In genomic region chr7:80845621-80846279, GRCm38 (mm10) we compare ENCODE assay signal across 11 mouse cellular contexts. TPM values are rescaled to one million over a fixed set of nuclear protein-coding genes. Genes with fewer than 3 reads are reported as not detected.
A peak's percentile ranks its signal among the peaks of the same experiment; 100 is the strongest.
DNase-seq lines count a peak whose midpoint lies in the region; ATAC-seq and TF ChIP-seq lines count a peak whose summit lies in the region.
"Had no signal": no experiment of that assay in that cellular context is flagged by ENCODE, and none has a peak within 500 bp of the region (broad histone marks: within the 10 kb centered on the region; RNA-seq: fewer than 3 reads in every experiment).

No protein-coding gene starts in this region.

- no peak for TF ChIP-seq EP300 in heart, adult 2 months (IDR thresholded peaks at IDR 0.05; ENCODE audit: insufficient read depth, low read depth, low read length)
- TF ChIP-seq EP300 in lung, postnatal 0 days (IDR thresholded peaks at IDR 0.05): no peak
- no peak for TF ChIP-seq EP300 in stomach, postnatal 0 days (optimal IDR thresholded peaks at IDR 0.05)

- H3K9me3 ChIP-seq in heart, embryonic 11.5 days (replicated peaks; ENCODE audit: control insufficient read depth, low read length): no peaks in the 10 kb centered on the region
- H3K9me3 ChIP-seq in lung, postnatal 0 days (ENCODE audit: low read length): no peaks in the 10 kb centered on the region
- no peaks in the 10 kb centered on the region for H3K9me3 ChIP-seq in stomach, postnatal 0 days (ENCODE audit: control insufficient read depth, low read length)
- H3K9me3 ChIP-seq: midbrain, embryonic 15.5 days; neural tube, embryonic 13.5 days had no signal

- H3K27ac ChIP-seq in heart, adult 2 months: no peak overlapping the region
- H3K27ac ChIP-seq in heart, embryonic 11.5 days (ENCODE audit: low read depth, low read length): no peak overlapping the region
- H3K27ac ChIP-seq in spleen, adult 2 months (ENCODE audit: insufficient read depth, low read length): peak overlapping the region; percentile 50; the same call in 1 of the 2 replicates
- H3K27ac ChIP-seq in lung, postnatal 0 days (ENCODE audit: low read length): no peak overlapping the region
- H3K27ac ChIP-seq in stomach, postnatal 0 days (replicated peaks): no peak overlapping the region
- H3K27ac ChIP-seq: midbrain, embryonic 15.5 days; neural tube, embryonic 13.5 days had no signal

- H3K4me2 ChIP-seq in heart, embryonic 11.5 days: no peak overlapping the region
- no peak overlapping the region for H3K4me2 ChIP-seq in lung, postnatal 0 days (replicated peaks; ENCODE audit: low read depth, low read length)
- no peak overlapping the region for H3K4me2 ChIP-seq in stomach, postnatal 0 days (replicated peaks; ENCODE audit: low read depth)
- H3K4me2 ChIP-seq: midbrain, embryonic 15.5 days; neural tube, embryonic 13.5 days had no signal

- H3K4me1 ChIP-seq in heart, adult 2 months (ENCODE audit: control insufficient read depth, insufficient read depth, low read length): peaks cover 3% of the 10 kb centered on the region
- peaks cover 6% of the 10 kb centered on the region for H3K4me1 ChIP-seq in heart, embryonic 11.5 days (ENCODE audit: control insufficient read depth, insufficient read depth, low read length)
- H3K4me1 ChIP-seq in spleen, adult 2 months (ENCODE audit: control insufficient read depth, insufficient read depth, insufficient read length): no peaks in the 10 kb centered on the region
- H3K4me1 ChIP-seq in lung, postnatal 0 days (ENCODE audit: insufficient read depth, low read depth, low read length): 0 out of 2 replicates have a peak, but pooled peaks cover 2% of the 10 kb centered on the region
- 0 out of 2 replicates have a peak, but pooled peaks cover 1% of the 10 kb centered on the region for H3K4me1 ChIP-seq in stomach, postnatal 0 days (replicated peaks; ENCODE audit: control insufficient read depth, insufficient read depth)
- H3K4me1 ChIP-seq: midbrain, embryonic 15.5 days; neural tube, embryonic 13.5 days had no signal

- peak in 1 of 2 experiments; percentile 58 for DNase-seq in heart, adult 2 months
- no peak for DNase-seq in spleen, adult 2 months (ENCODE audit: low read depth in 1 of 2, low spot score in 2 of 2)
- no peak for DNase-seq in spleen, adult 12 weeks (ENCODE audit: low spot score)
- DNase-seq in lung, postnatal 0 days (ENCODE audit: low spot score): peak; percentile 40
- DNase-seq in stomach, postnatal 0 days (ENCODE audit: low spot score): no peak
- DNase-seq in thymus, postnatal 14 days: no peak
- no peak for DNase-seq in urinary bladder, postnatal 36 days (ENCODE audit: low spot score in 2 of 2)
- DNase-seq: cerebellum, postnatal 10 days had no signal

- TF ChIP-seq POLR2A in heart, adult 2 months (IDR thresholded peaks at IDR 0.05; ENCODE audit: insufficient read depth, low read depth, low read length): 0 out of 2 replicates have a peak, but pooled peaks have one; percentile 14
- no peak for TF ChIP-seq POLR2A in spleen, adult 2 months (IDR thresholded peaks at IDR 0.05; ENCODE audit: low read depth, low read length)

- TF ChIP-seq CTCF in heart, adult 2 months (IDR thresholded peaks at IDR 0.05): no peak
- TF ChIP-seq CTCF in spleen, adult 2 months (IDR thresholded peaks at IDR 0.05; ENCODE audit: extremely low read depth, insufficient read depth, insufficient read length, insufficient replicate concordance): no peak
- TF ChIP-seq CTCF in lung, postnatal 0 days (IDR thresholded peaks at IDR 0.05): no peak
- TF ChIP-seq CTCF in stomach, postnatal 0 days (IDR thresholded peaks at IDR 0.05; ENCODE audit: low read depth): no peak

- no peak for ATAC-seq in heart, embryonic 11.5 days (replicated peaks; ENCODE audit: insufficient number of reproducible peaks, low FRiP score, low TSS enrichment)
- ATAC-seq in lung, postnatal 0 days: no peak
- ATAC-seq in stomach, postnatal 0 days (ENCODE audit: low FRiP score, low TSS enrichment): no peak
- ATAC-seq: midbrain, embryonic 15.5 days had no signal

- H3K27me3 ChIP-seq in heart, adult 2 months (ENCODE audit: control insufficient read depth, insufficient read depth, low read length): no peaks in the 10 kb centered on the region
- no peaks in the 10 kb centered on the region for H3K27me3 ChIP-seq in heart, embryonic 11.5 days (ENCODE audit: control insufficient read depth, insufficient read depth, low read length)
- no peaks in the 10 kb centered on the region for H3K27me3 ChIP-seq in spleen, adult 2 months (ENCODE audit: control insufficient read depth, insufficient read depth, low read length)
- no peaks in the 10 kb centered on the region for H3K27me3 ChIP-seq in lung, postnatal 0 days (replicated peaks; ENCODE audit: insufficient read depth, low read length)
- no peaks in the 10 kb centered on the region for H3K27me3 ChIP-seq in stomach, postnatal 0 days (ENCODE audit: control insufficient read depth, insufficient read depth, low read length)
- H3K27me3 ChIP-seq: midbrain, embryonic 15.5 days; neural tube, embryonic 13.5 days had no signal

- WGBS in heart, adult 2 months: 63% methylated on average over 15 of the region's 15 CpGs
- 66% methylated on average over 15 of the region's 15 CpGs for WGBS in heart, embryonic 11.5 days (ENCODE audit: insufficient replicate concordance)
- 69% methylated on average over 15 of the region's 15 CpGs for WGBS in spleen, adult 2 months
- WGBS in lung, postnatal 0 days: 49% methylated on average over 15 of the region's 15 CpGs
- WGBS in stomach, postnatal 0 days: 54% methylated on average over 15 of the region's 15 CpGs

- no peak overlapping the region for H3K4me3 ChIP-seq in heart, adult 2 months
- H3K4me3 ChIP-seq in heart, embryonic 11.5 days (ENCODE audit: low read depth, low read length): no peak overlapping the region
- peak overlapping the region; percentile 31; the same call in 1 of the 2 replicates for H3K4me3 ChIP-seq in spleen, adult 2 months (ENCODE audit: extremely low read depth, insufficient read depth, insufficient read length)
- H3K4me3 ChIP-seq in lung, postnatal 0 days (ENCODE audit: low read depth, low read length): no peak overlapping the region
- no peak overlapping the region for H3K4me3 ChIP-seq in stomach, postnatal 0 days (ENCODE audit: low read depth, low read length)
- H3K4me3 ChIP-seq: midbrain, embryonic 15.5 days; neural tube, embryonic 13.5 days had no signal

- intact Hi-C loops in heart, adult 2 months (cut with DNase I): no loop called here

- no peaks in the 10 kb centered on the region for H3K79me2 ChIP-seq in heart, adult 2 months (replicated peaks; ENCODE audit: control insufficient read depth, insufficient read depth, low read length)

- H3K36me3 ChIP-seq in heart, adult 2 months (ENCODE audit: control insufficient read depth, insufficient read depth, low read length): no peaks in the 10 kb centered on the region
- no peaks in the 10 kb centered on the region for H3K36me3 ChIP-seq in heart, embryonic 11.5 days (ENCODE audit: control insufficient read depth, insufficient read depth, low read length)
- H3K36me3 ChIP-seq in spleen, adult 2 months (ENCODE audit: control insufficient read depth, insufficient read depth, low read length): no peaks in the 10 kb centered on the region
- no peaks in the 10 kb centered on the region for H3K36me3 ChIP-seq in lung, postnatal 0 days (ENCODE audit: insufficient read depth, low read length)
- no peaks in the 10 kb centered on the region for H3K36me3 ChIP-seq in stomach, postnatal 0 days (ENCODE audit: control insufficient read depth, insufficient read depth, low read length)
- H3K36me3 ChIP-seq: midbrain, embryonic 15.5 days; neural tube, embryonic 13.5 days had no signal

- peak overlapping the region; percentile 60 for H3K9ac ChIP-seq in heart, adult 2 months (ENCODE audit: low read depth, low read length)
- no peak overlapping the region for H3K9ac ChIP-seq in heart, embryonic 11.5 days (ENCODE audit: low read depth, low read length)
- H3K9ac ChIP-seq in lung, postnatal 0 days (replicated peaks; ENCODE audit: low read depth): no peak overlapping the region
- H3K9ac ChIP-seq in stomach, postnatal 0 days (ENCODE audit: low read length): 0 out of 2 replicates have a peak overlapping the region, but pooled peaks have one; percentile 27
- H3K9ac ChIP-seq: midbrain, embryonic 15.5 days; neural tube, embryonic 13.5 days had no signal

RNA-seq across cellular contexts. Expression of gene Zscan2, which starts 15.0 kb away (rescaled TPM):
- total RNA-seq in heart, adult 2 months (2021): 1 to 10 TPM; 5.7 to 6.3 TPM
- 3.0 and 4.0 TPM in 2 replicates for polyA plus RNA-seq in heart, adult 2 months (2012; rRNA removed)
- 1.8 and 2.3 TPM in 2 replicates for polyA plus RNA-seq in heart, embryonic 11.5 days (2014; fragmentation: Nextera tagmentation; extraction: Ambion mirVana)
- polyA plus RNA-seq in spleen, adult 2 months (2012; rRNA removed): 4.3 and 6.5 TPM in 2 replicates
- polyA plus RNA-seq in lung, postnatal 0 days (2015; fragmentation: Nextera tagmentation; extraction: Ambion mirVana): 1.1 and 1.5 TPM in 2 replicates
- 0.63 and 0.76 TPM in 2 replicates for polyA plus RNA-seq in stomach, postnatal 0 days (2015; fragmentation: Nextera tagmentation; extraction: Ambion mirVana)

RNA-seq across cellular contexts. Expression of gene Iqgap1, which starts 20.0 kb away (rescaled TPM):
- 10 to 100 TPM; 33.5 to 35.8 TPM for total RNA-seq in heart, adult 2 months (2021)
- 34.8 and 47.5 TPM in 2 replicates for polyA plus RNA-seq in heart, adult 2 months (2012; rRNA removed)
- 33.5 and 35.9 TPM in 2 replicates for polyA plus RNA-seq in heart, embryonic 11.5 days (2014; fragmentation: Nextera tagmentation; extraction: Ambion mirVana)
- 55.9 and 70.9 TPM in 2 replicates for polyA plus RNA-seq in spleen, adult 2 months (2012; rRNA removed)
- 153 and 183 TPM in 2 replicates for polyA plus RNA-seq in lung, postnatal 0 days (2015; fragmentation: Nextera tagmentation; extraction: Ambion mirVana)
- 52.8 and 58.0 TPM in 2 replicates for polyA plus RNA-seq in stomach, postnatal 0 days (2015; fragmentation: Nextera tagmentation; extraction: Ambion mirVana)

RNA-seq across cellular contexts. Expression of gene Wdr73, which starts 55.3 kb away (rescaled TPM):
- 1 to 10 TPM; 4.3 to 7.2 TPM for total RNA-seq in heart, adult 2 months (2021)
- polyA plus RNA-seq in heart, adult 2 months (2012; rRNA removed): 7.7 and 10.7 TPM in 2 replicates
- 21.6 and 24.2 TPM in 2 replicates for polyA plus RNA-seq in heart, embryonic 11.5 days (2014; fragmentation: Nextera tagmentation; extraction: Ambion mirVana)
- polyA plus RNA-seq in spleen, adult 2 months (2012; rRNA removed): 12.8 and 20.1 TPM in 2 replicates
- 17.5 and 20.7 TPM in 2 replicates for polyA plus RNA-seq in lung, postnatal 0 days (2015; fragmentation: Nextera tagmentation; extraction: Ambion mirVana)
- polyA plus RNA-seq in stomach, postnatal 0 days (2015; fragmentation: Nextera tagmentation; extraction: Ambion mirVana): 16.8 and 16.9 TPM in 2 replicates

RNA-seq across cellular contexts. Expression of gene Nmb, which starts 59.1 kb away (rescaled TPM):
- total RNA-seq in heart, adult 2 months (2021): 1 to 10 TPM; 7.5 to 9.8 TPM
- 4.2 and 4.9 TPM in 2 replicates for polyA plus RNA-seq in heart, adult 2 months (2012; rRNA removed)
- polyA plus RNA-seq in heart, embryonic 11.5 days (2014; fragmentation: Nextera tagmentation; extraction: Ambion mirVana): 4.7 and 4.9 TPM in 2 replicates
- polyA plus RNA-seq in spleen, adult 2 months (2012; rRNA removed): 5.3 and 5.4 TPM in 2 replicates
- 6.3 and 8.3 TPM in 2 replicates for polyA plus RNA-seq in lung, postnatal 0 days (2015; fragmentation: Nextera tagmentation; extraction: Ambion mirVana)
- polyA plus RNA-seq in stomach, postnatal 0 days (2015; fragmentation: Nextera tagmentation; extraction: Ambion mirVana): 1.9 and 3.3 TPM in 2 replicates

Comparison
In these comparisons a context has a peak if more than half of its experiments do, and no peak if none do; other contexts are left out.
1. H3K9ac ChIP-seq: peak in heart, adult 2 months (single experiment) and stomach, postnatal 0 days (single experiment); none in heart, embryonic 11.5 days (single experiment) and lung, postnatal 0 days (single experiment).